Mouse (Mus musculus) lung, postnatal 0 days (tissue): Measurements from ENCODE around the gene Ctnna2.

Source experiments
- CTCF ChIP-seq: IDR thresholded peaks from 2 replicates; pipeline ENCODE4 v1.5.1; 2016; ENCODE audit warnings: antibody characterized with exemption, mild to moderate bottlenecking
- EP300 ChIP-seq: IDR thresholded peaks from 2 replicates; pipeline ENCODE4 v1.6.1; 2016; ENCODE audit warnings: antibody characterized with exemption, mild to moderate bottlenecking, control low read depth

DNA sequence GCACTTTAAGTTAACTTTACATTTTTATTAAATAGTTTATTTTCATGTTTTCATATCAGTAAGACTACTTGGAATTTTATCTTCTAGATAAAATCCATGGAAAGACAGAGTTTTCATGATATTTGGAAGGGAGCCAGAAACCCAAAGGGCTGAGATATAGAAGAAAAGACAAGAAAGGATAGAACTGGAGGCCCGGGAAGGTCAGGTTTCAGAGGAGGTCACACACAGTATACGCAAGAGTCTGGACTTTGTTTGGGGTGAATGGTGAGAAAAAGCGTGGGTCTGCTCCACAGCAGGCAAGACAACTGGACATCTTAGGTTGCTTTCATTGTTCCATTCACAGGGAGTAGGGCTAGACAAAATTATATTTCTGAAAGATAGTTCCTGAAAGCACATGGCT lies 111.4 kb downstream of the Ctnna2 start:
- TF ChIP-seq CTCF (no peak), EP300 (no peak)
